ENCODE assay signal across 14 mouse cellular contexts in genomic region chr12:102602255-102603041, GRCm38 (mm10). TPM values are rescaled to one million over a fixed set of nuclear protein-coding genes. Genes with fewer than 3 reads are reported as not detected.
DNase-seq lines count a peak whose midpoint lies in the region; ATAC-seq and TF ChIP-seq lines count a peak whose summit lies in the region.
"Had no signal": no experiment of that assay in that cellular context is flagged by ENCODE, and none has a peak within 500 bp of the region (broad histone marks: within the 10 kb centered on the region; RNA-seq: fewer than 3 reads in every experiment).

No protein-coding gene starts in this region.

- WGBS in cerebellum, adult 2 months = 29% methylated on average over 9 of the region's 9 CpGs
- 78% methylated on average over 9 of the region's 9 CpGs for WGBS in forebrain, embryonic 11.5 days
- 64% methylated on average over 9 of the region's 9 CpGs for WGBS in limb, embryonic 13.5 days
- 79% methylated on average over 9 of the region's 9 CpGs for WGBS in lung, adult 2 months

- no peaks in the 10 kb centered on the region for H3K27me3 ChIP-seq in cerebellum, adult 2 months (ENCODE audit: control insufficient read depth, insufficient read depth, low read length)
- H3K27me3 ChIP-seq in forebrain, embryonic 11.5 days (ENCODE audit: control insufficient read depth, insufficient read depth, low read length) = no peaks in the 10 kb centered on the region
- H3K27me3 ChIP-seq in limb, embryonic 13.5 days = no peaks in the 10 kb centered on the region
- H3K27me3 ChIP-seq: liver, embryonic 12.5 days had no signal

- no peak overlapping the region for H3K4me2 ChIP-seq in forebrain, embryonic 11.5 days (ENCODE audit: low read depth, low read length, severe bottlenecking)
- H3K4me2 ChIP-seq in limb, embryonic 13.5 days (replicated peaks) = peak overlapping the region; percentile 12; the same call in 1 of the 2 replicates
- H3K4me2 ChIP-seq: liver, embryonic 12.5 days had no signal

- no peak; the same call in 1 of the 2 replicates for ATAC-seq in forebrain, embryonic 11.5 days (replicated peaks; ENCODE audit: low FRiP score)
- no peak for ATAC-seq in limb, embryonic 13.5 days (ENCODE audit: low FRiP score, low read depth)
- ATAC-seq: liver, embryonic 12.5 days had no signal

- intact Hi-C loops in left cerebral cortex, postnatal 14 days (cut with DNase I) = no loop called here
- intact Hi-C loops in left cerebral cortex, postnatal 36 days (cut with DNase I) = no loop called here

- peak; percentile 60 to 69 for DNase-seq in cerebellum, adult 2 months
- DNase-seq in cerebellum, adult 11 months = no peak
- DNase-seq in left cerebral cortex, postnatal 14 days (ENCODE audit: low spot score in 2 of 2) = peak; percentile 33 to 45
- DNase-seq in left cerebral cortex, postnatal 36 days (ENCODE audit: low spot score in 2 of 2) = no peak
- DNase-seq in forebrain, embryonic 11.5 days (ENCODE audit: low spot score) = no peak
- DNase-seq in heart, adult 9 months (ENCODE audit: low spot score in 2 of 2) = no peak
- no peak for DNase-seq in lung, adult 2 months
- DNase-seq: heart, adult 18-20 months; heart, postnatal 36 days; kidney, adult 9 months; lung, postnatal 14 days; thymus, postnatal 25 days had no signal

- no peaks in the 10 kb centered on the region for H3K36me3 ChIP-seq in forebrain, embryonic 11.5 days (ENCODE audit: control insufficient read depth, insufficient read depth, low read length)
- peaks cover 4% of the 10 kb centered on the region; the same call in 1 of the 2 replicates for H3K36me3 ChIP-seq in limb, embryonic 13.5 days

- peaks cover 3% of the 10 kb centered on the region; the same call in 1 of the 2 replicates for H3K9me3 ChIP-seq in forebrain, embryonic 11.5 days (ENCODE audit: control insufficient read depth, low read length)
- peaks cover 5% of the 10 kb centered on the region; the same call in 1 of the 2 replicates for H3K9me3 ChIP-seq in limb, embryonic 13.5 days

- peak overlapping the region; percentile 13 for H3K27ac ChIP-seq in cerebellum, adult 2 months (ENCODE audit: insufficient read depth, low read length)
- H3K27ac ChIP-seq in forebrain, embryonic 11.5 days (ENCODE audit: low read depth, low read length) = no peak overlapping the region
- H3K27ac ChIP-seq in limb, embryonic 13.5 days = peak overlapping the region; percentile 66; the same call in 1 of the 2 replicates
- H3K27ac ChIP-seq: liver, embryonic 12.5 days had no signal

- no peak overlapping the region for H3K4me3 ChIP-seq in cerebellum, adult 2 months (replicated peaks; ENCODE audit: insufficient read depth, low read depth, low read length)
- no peak overlapping the region for H3K4me3 ChIP-seq in forebrain, embryonic 11.5 days (ENCODE audit: low read depth, low read length)
- no peak overlapping the region for H3K4me3 ChIP-seq in limb, embryonic 13.5 days
- no peak overlapping the region for H3K4me3 ChIP-seq in lung, adult 2 months (replicated peaks; ENCODE audit: extremely low read depth, low read depth, low read length)
- H3K4me3 ChIP-seq: liver, embryonic 12.5 days had no signal

- H3K4me1 ChIP-seq in cerebellum, adult 2 months (ENCODE audit: control insufficient read depth, insufficient read depth, low read length) = peaks cover 49% of the 10 kb centered on the region
- H3K4me1 ChIP-seq in forebrain, embryonic 11.5 days (replicated peaks; ENCODE audit: control insufficient read depth, insufficient read depth, low read length) = peaks cover 12% of the 10 kb centered on the region
- H3K4me1 ChIP-seq in limb, embryonic 13.5 days = peaks cover 43% of the 10 kb centered on the region
- no peaks in the 10 kb centered on the region for H3K4me1 ChIP-seq in lung, adult 2 months (ENCODE audit: control insufficient read depth, insufficient read depth, low read length)
- H3K4me1 ChIP-seq: liver, embryonic 12.5 days had no signal

- TF ChIP-seq CTCF in cerebellum, adult 2 months (IDR thresholded peaks at IDR 0.05; ENCODE audit: borderline replicate concordance, insufficient read depth, low read depth, low read length) = no peak
- TF ChIP-seq CTCF in lung, adult 2 months (IDR thresholded peaks at IDR 0.05; ENCODE audit: insufficient read depth, low read length) = no peak

- no peak for TF ChIP-seq POLR2A in cerebellum, adult 2 months (IDR thresholded peaks at IDR 0.05; ENCODE audit: borderline replicate concordance, insufficient read depth, low read length)
- no peak for TF ChIP-seq POLR2A in lung, adult 2 months (IDR thresholded peaks at IDR 0.05; ENCODE audit: borderline replicate concordance, extremely low read depth, low read depth, low read length)

- peak overlapping the region; percentile 14 for H3K9ac ChIP-seq in forebrain, embryonic 11.5 days (ENCODE audit: low read length)
- H3K9ac ChIP-seq in limb, embryonic 13.5 days = no peak overlapping the region
- H3K9ac ChIP-seq: liver, embryonic 12.5 days had no signal

RNA-seq across cellular contexts. Expression of gene Chga, which starts 47.7 kb away (rescaled TPM):
- polyA plus RNA-seq in cerebellum, adult 2 months (2012; rRNA removed) = 187 and 216 TPM in 2 replicates
- 100 to 1,000 TPM; 190 to 204 TPM for total RNA-seq in left cerebral cortex, postnatal 14 days (2021)
- 100 to 1,000 TPM; 168 to 185 TPM for total RNA-seq in left cerebral cortex, postnatal 36 days (2021)
- polyA plus RNA-seq in forebrain, embryonic 11.5 days (2014; fragmentation: Nextera tagmentation; extraction: Ambion mirVana) = 16.7 and 18.1 TPM in 2 replicates
- polyA plus RNA-seq in limb, embryonic 13.5 days (2015; fragmentation: Nextera tagmentation; extraction: Ambion mirVana) = 0.51 and 0.59 TPM in 2 replicates
- 0.25 and 1.0 TPM in 2 replicates for polyA plus RNA-seq in lung, adult 2 months (2012; rRNA removed)
- total RNA-seq: heart, adult 18-20 months; heart, postnatal 36 days had no signal

Comparison
In these comparisons a context has a peak if more than half of its experiments do, and no peak if none do; other contexts are left out.
1. DNase-seq: peak in cerebellum, adult 2 months (2 of 2) and left cerebral cortex, postnatal 14 days (2 of 2); none in cerebellum, adult 11 months (single experiment), left cerebral cortex, postnatal 36 days (0 of 2), forebrain, embryonic 11.5 days (single experiment), heart, adult 9 months (0 of 2) and lung, adult 2 months (single experiment).